Mouse (Mus musculus): ENCODE results near the gene Gng8.

Gene Gng8

DNA sequence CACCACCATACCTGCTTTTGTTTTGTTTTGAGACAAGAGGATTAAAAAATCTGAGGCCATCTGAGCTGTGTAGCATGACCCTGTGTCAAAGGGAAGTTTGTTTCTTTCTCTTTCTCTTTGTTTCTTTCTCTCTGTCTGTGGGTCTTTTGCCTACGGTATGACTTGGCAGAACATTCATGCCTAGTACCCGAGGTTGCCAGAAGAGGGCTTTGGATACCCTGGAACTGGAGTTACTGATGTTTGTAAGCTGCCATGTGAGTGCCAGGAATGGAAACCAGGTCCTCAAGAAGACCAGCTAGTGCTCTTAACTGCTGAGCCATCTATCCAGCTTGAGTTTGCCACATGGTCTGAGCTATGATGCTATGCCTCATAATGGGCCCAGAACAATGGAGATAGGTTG is 36.8 kb downstream of the Gng8 start:
- no peaks in the 10 kb centered on the region for H3K27me3 ChIP-seq (ENCODE audit: insufficient read depth, low read length)
- H3K4me3 ChIP-seq (replicated peaks; ENCODE audit: low read length), result no peak overlapping the region
- peaks cover 11% of the 10 kb centered on the region for H3K4me1 ChIP-seq (replicated peaks; ENCODE audit: low read depth, low read length)
- TF ChIP-seq POU5F1 (IDR thresholded peaks at IDR 0.05; ENCODE audit: borderline replicate concordance, low read length) (no peak), CTCF (conservative IDR thresholded peaks at IDR 0.05; ENCODE audit: low read length) (no peak), NANOG (IDR thresholded peaks at IDR 0.05; ENCODE audit: borderline replicate concordance, low read length) (no peak)
- H3K36me3 ChIP-seq (ENCODE audit: insufficient read depth, low read length), result no peaks in the 10 kb centered on the region
- H3K9me3 ChIP-seq (ENCODE audit: low read length), result no peaks in the 10 kb centered on the region

DNA sequence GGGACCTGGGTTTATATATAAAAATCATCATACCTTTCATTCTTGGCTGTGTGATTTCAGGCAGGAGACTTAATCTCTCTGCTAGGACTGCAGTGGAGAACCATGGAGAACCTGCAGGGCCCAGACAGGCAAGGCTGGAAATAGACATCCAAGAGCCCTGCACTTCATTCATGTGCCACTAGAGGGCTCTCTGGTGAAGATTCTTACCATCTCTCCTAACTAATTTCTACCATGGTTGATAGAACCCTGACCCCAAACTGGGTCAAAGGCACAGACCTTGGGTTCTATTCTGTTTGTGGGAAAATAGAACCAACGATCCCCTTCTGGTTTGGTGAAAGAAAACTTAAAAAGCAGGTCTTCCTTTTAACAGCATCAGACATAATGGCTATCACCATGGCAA is 39.3 kb downstream of the Gng8 start:
- H3K4me1 ChIP-seq (replicated peaks; ENCODE audit: low read depth, low read length), result peaks cover 15% of the 10 kb centered on the region
- H3K9me3 ChIP-seq (ENCODE audit: low read length), result no peaks in the 10 kb centered on the region
- H3K36me3 ChIP-seq (ENCODE audit: insufficient read depth, low read length), result no peaks in the 10 kb centered on the region
- H3K4me3 ChIP-seq (replicated peaks; ENCODE audit: low read length), result no peak overlapping the region
- TF ChIP-seq CTCF (conservative IDR thresholded peaks at IDR 0.05; ENCODE audit: low read length) (peak; percentile 75), NANOG (IDR thresholded peaks at IDR 0.05; ENCODE audit: borderline replicate concordance, low read length) (no peak)
- H3K27me3 ChIP-seq (ENCODE audit: insufficient read depth, low read length), result no peaks in the 10 kb centered on the region

GRCm38 (mm10) chr7:16931968-16932627 is 40.5 kb downstream of the Gng8 start:
- no peak overlapping the region for H3K4me3 ChIP-seq (replicated peaks; ENCODE audit: low read length)
- no peaks in the 10 kb centered on the region for H3K9me3 ChIP-seq (ENCODE audit: low read length)
- peaks cover 19% of the 10 kb centered on the region for H3K4me1 ChIP-seq (replicated peaks; ENCODE audit: low read depth, low read length)
- no peaks in the 10 kb centered on the region for H3K27me3 ChIP-seq (ENCODE audit: insufficient read depth, low read length)
- TF ChIP-seq NANOG (IDR thresholded peaks at IDR 0.05; ENCODE audit: borderline replicate concordance, low read length) (no peak), POU5F1 (IDR thresholded peaks at IDR 0.05; ENCODE audit: borderline replicate concordance, low read length) (no peak), CTCF (conservative IDR thresholded peaks at IDR 0.05; ENCODE audit: low read length) (peak; percentile 59)
- H3K36me3 ChIP-seq (ENCODE audit: insufficient read depth, low read length), result no peaks in the 10 kb centered on the region

GRCm38 (mm10) chr7:16932704-16933577 is 41.4 kb downstream of the Gng8 start:
- H3K9me3 ChIP-seq (ENCODE audit: low read length), result no peaks in the 10 kb centered on the region
- peaks cover 19% of the 10 kb centered on the region for H3K4me1 ChIP-seq (replicated peaks; ENCODE audit: low read depth, low read length)
- TF ChIP-seq POU5F1 (IDR thresholded peaks at IDR 0.05; ENCODE audit: borderline replicate concordance, low read length) (no peak), CTCF (conservative IDR thresholded peaks at IDR 0.05; ENCODE audit: low read length) (peak; percentile 11; the same call in 1 of the 2 replicates), NANOG (IDR thresholded peaks at IDR 0.05; ENCODE audit: borderline replicate concordance, low read length) (no peak)
- no peaks in the 10 kb centered on the region for H3K36me3 ChIP-seq (ENCODE audit: insufficient read depth, low read length)
- no peaks in the 10 kb centered on the region for H3K27me3 ChIP-seq (ENCODE audit: insufficient read depth, low read length)
- H3K4me3 ChIP-seq (replicated peaks; ENCODE audit: low read length), result no peak overlapping the region

- H3K36me3 ChIP-seq (ENCODE audit: insufficient read depth, low read length), result no peaks in the 10 kb centered on the region
- H3K4me3 ChIP-seq (replicated peaks; ENCODE audit: low read length), result no peak overlapping the region
- peak; percentile 95 for TF ChIP-seq CTCF (conservative IDR thresholded peaks at IDR 0.05; ENCODE audit: low read length)
- no peak for TF ChIP-seq NANOG (IDR thresholded peaks at IDR 0.05; ENCODE audit: borderline replicate concordance, low read length)
- peaks cover 7% of the 10 kb centered on the region for H3K27me3 ChIP-seq (ENCODE audit: insufficient read depth, low read length)
- H3K9me3 ChIP-seq (ENCODE audit: low read length), result no peaks in the 10 kb centered on the region
- H3K4me1 ChIP-seq (replicated peaks; ENCODE audit: low read depth, low read length), result peaks cover 13% of the 10 kb centered on the region
These were observed 45.7 kb downstream of the Gng8 start for GRCm38 (mm10) chr7:16937312-16937711.

GRCm38 (mm10) chr7:16938117-16938791 is 46.7 kb downstream of the Gng8 start:
- no peaks in the 10 kb centered on the region for H3K36me3 ChIP-seq (ENCODE audit: insufficient read depth, low read length)
- peaks cover 12% of the 10 kb centered on the region for H3K4me1 ChIP-seq (replicated peaks; ENCODE audit: low read depth, low read length)
- H3K9me3 ChIP-seq (ENCODE audit: low read length), result no peaks in the 10 kb centered on the region
- TF ChIP-seq POU5F1 (IDR thresholded peaks at IDR 0.05; ENCODE audit: borderline replicate concordance, low read length), result no peak
- TF ChIP-seq NANOG (IDR thresholded peaks at IDR 0.05; ENCODE audit: borderline replicate concordance, low read length), result no peak
- no peak for TF ChIP-seq CTCF (conservative IDR thresholded peaks at IDR 0.05; ENCODE audit: low read length)
- H3K27me3 ChIP-seq (ENCODE audit: insufficient read depth, low read length), result peaks cover 7% of the 10 kb centered on the region
- no peak overlapping the region for H3K4me3 ChIP-seq (replicated peaks; ENCODE audit: low read length)

- Histone ChIP-seq H3K36me3 (ENCODE audit: insufficient read depth, low read length) (no peaks in the 10 kb centered on the region), H3K9me3 (ENCODE audit: low read length) (no peaks in the 10 kb centered on the region), H3K4me3 (replicated peaks; ENCODE audit: low read length) (no peak overlapping the region), H3K4me1 (replicated peaks; ENCODE audit: low read depth, low read length) (peaks cover 24% of the 10 kb centered on the region), H3K27me3 (ENCODE audit: insufficient read depth, low read length) (peaks cover 14% of the 10 kb centered on the region)
- TF ChIP-seq CTCF (conservative IDR thresholded peaks at IDR 0.05; ENCODE audit: low read length) (no peak), NANOG (IDR thresholded peaks at IDR 0.05; ENCODE audit: borderline replicate concordance, low read length) (no peak)
These were observed 48.7 kb downstream of the Gng8 start for GRCm38 (mm10) chr7:16940292-16940691.

DNA sequence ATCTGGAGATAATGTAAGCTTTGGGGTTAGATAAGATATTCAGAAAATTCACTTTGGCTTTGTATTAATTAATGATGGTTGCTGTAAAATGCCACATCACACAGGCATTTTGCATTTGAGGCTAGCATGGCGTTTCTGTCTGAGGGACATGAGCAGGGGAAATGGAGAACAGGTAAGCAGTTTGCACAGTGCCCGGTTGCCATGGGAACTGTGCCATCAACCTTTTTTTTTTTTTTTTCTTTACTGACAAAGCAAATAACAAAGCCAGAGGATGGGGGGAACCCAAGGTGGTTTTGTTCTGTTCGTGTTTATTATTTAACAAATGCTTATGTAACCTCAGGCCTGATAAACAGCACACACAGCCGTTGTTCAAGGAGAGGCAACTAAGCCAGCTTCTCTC is 51.3 kb downstream of the Gng8 start:
- TF ChIP-seq NANOG (IDR thresholded peaks at IDR 0.05; ENCODE audit: borderline replicate concordance, low read length) (no peak), POU5F1 (IDR thresholded peaks at IDR 0.05; ENCODE audit: borderline replicate concordance, low read length) (no peak), CTCF (conservative IDR thresholded peaks at IDR 0.05; ENCODE audit: low read length) (no peak)
- Histone ChIP-seq H3K4me3 (replicated peaks; ENCODE audit: low read length) (no peak overlapping the region), H3K27me3 (ENCODE audit: insufficient read depth, low read length) (peaks cover 40% of the 10 kb centered on the region), H3K36me3 (ENCODE audit: insufficient read depth, low read length) (no peaks in the 10 kb centered on the region), H3K9me3 (ENCODE audit: low read length) (peaks cover 6% of the 10 kb centered on the region; the same call in 1 of the 2 replicates), H3K4me1 (replicated peaks; ENCODE audit: low read depth, low read length) (peaks cover 38% of the 10 kb centered on the region)

Measured in E14TG2a.4 (cell line).